ENCODE assay signal across 9 mouse cellular contexts in the genomic region with DNA sequence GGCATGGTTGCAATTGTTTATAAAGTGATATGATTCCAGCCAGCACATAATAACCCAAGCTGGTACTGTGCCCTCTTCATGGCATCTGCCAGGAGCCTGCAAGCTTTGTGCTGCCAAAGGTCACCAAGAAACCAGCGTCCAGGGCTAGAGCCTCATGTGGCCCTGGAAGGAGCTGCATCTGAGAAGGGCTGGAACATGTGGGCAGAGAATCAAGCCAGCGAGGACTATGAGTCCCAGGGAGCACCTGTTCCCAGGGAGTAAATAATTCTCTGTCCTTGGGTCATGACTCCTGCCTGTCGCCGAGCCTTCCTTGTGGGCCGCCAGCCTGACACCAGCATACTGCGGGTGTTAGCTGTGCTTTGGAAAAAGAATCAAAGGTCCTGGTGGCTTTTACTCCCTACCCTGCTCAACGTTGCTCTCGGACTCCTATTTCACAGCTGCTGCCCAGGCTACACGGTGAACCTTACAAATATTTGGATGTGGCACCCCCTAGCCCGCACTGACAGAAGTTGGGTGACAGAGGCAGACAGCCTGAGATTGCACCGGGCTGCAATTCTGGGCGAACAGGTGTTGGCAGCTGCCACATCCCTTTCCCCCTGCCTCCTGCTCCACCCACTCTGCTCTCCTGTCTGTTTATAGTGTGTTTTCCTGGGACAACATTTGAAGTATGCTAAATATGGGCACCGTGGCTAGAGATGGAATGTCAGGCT.
DNase-seq lines count a peak whose midpoint lies in the region; ATAC-seq and TF ChIP-seq lines count a peak whose summit lies in the region.
"Had no signal": no experiment of that assay in that cellular context is flagged by ENCODE, and none has a peak within 500 bp of the region (broad histone marks: within the 10 kb centered on the region; RNA-seq: fewer than 3 reads in every experiment).

No protein-coding gene starts in this region.

- no peaks in the 10 kb centered on the region for H3K27me3 ChIP-seq in E14TG2a.4 (ENCODE audit: insufficient read depth, low read length)
- H3K27me3 ChIP-seq: embryonic facial prominence, embryonic 13.5 days had no signal

- H3K36me3 ChIP-seq in E14TG2a.4 (ENCODE audit: insufficient read depth, low read length), result no peaks in the 10 kb centered on the region
- H3K36me3 ChIP-seq: embryonic facial prominence, embryonic 13.5 days had no signal

- DNase-seq in frontal cortex, postnatal 14 days (ENCODE audit: low spot score in 2 of 2), result no peak
- DNase-seq in cerebellum, postnatal 25 days, result peak; percentile 33
- peak; percentile 58 to 72 for DNase-seq in kidney, postnatal 4 days
- DNase-seq in right cerebral cortex, postnatal 25 days, result no peak
- no peak for DNase-seq in spleen, postnatal 14 days (ENCODE audit: low spot score in 2 of 2)
- DNase-seq in heart, postnatal 14 days, result no peak

- peak overlapping the region; percentile 48 for H3K4me3 ChIP-seq in E14TG2a.4 (replicated peaks; ENCODE audit: low read length)
- H3K4me3 ChIP-seq: embryonic facial prominence, embryonic 13.5 days had no signal

- intact Hi-C loops in heart, postnatal 14 days (cut with DNase I), result loop anchor here (5.0 kb wide), 1 partner anchor 36 kb away; no protein-coding TSS in a partner anchor

- 0 out of 2 replicates have a peak, but pooled peaks have one; percentile 10 for TF ChIP-seq CTCF in E14TG2a.4 (conservative IDR thresholded peaks at IDR 0.05; ENCODE audit: low read length)

- peak; percentile 36; the same call in 1 of the 2 replicates for ATAC-seq in frontal cortex, adult (ENCODE audit: low TSS enrichment)

- peaks cover 65% of the 10 kb centered on the region for H3K4me1 ChIP-seq in E14TG2a.4 (replicated peaks; ENCODE audit: low read depth, low read length)
- H3K4me1 ChIP-seq: embryonic facial prominence, embryonic 13.5 days had no signal

- H3K9me3 ChIP-seq in E14TG2a.4 (ENCODE audit: low read length), result no peaks in the 10 kb centered on the region
- H3K9me3 ChIP-seq: embryonic facial prominence, embryonic 13.5 days had no signal

Comparison
In these comparisons a context has a peak if more than half of its experiments do, and no peak if none do; other contexts are left out.
1. DNase-seq: peak in cerebellum, postnatal 25 days (2 of 2) and kidney, postnatal 4 days (2 of 2); none in frontal cortex, postnatal 14 days (0 of 2), right cerebral cortex, postnatal 25 days (single experiment), spleen, postnatal 14 days (0 of 2) and heart, postnatal 14 days (0 of 2).